Mouse (Mus musculus): Measurements from ENCODE around the gene Rad54l. TPM values are rescaled to one million over a fixed set of nuclear protein-coding genes. Genes with fewer than 3 reads are reported as not detected.
A peak's percentile ranks its signal among the peaks of the same experiment; 100 is the strongest.

The Rad54l gene
- polyA plus RNA-seq, 1 experiment from 2014 or later = 45.8 TPM

- Histone ChIP-seq H3K4me1 (no peaks in the 10 kb centered on the region), H3K9me3 (replicated peaks) (no peaks in the 10 kb centered on the region), H3K27ac (no peak overlapping the region), H3K4me2 (no peak overlapping the region), H3K36me3 (ENCODE audit: poor library complexity, severe bottlenecking) (no peaks in the 10 kb centered on the region), H3K4me3 (no peak overlapping the region), H3K9ac (no peak overlapping the region), H3K27me3 (no peaks in the 10 kb centered on the region)
- WGBS = 35% methylated on average over 2 of the region's 2 CpGs
- 0 out of 2 replicates have a peak, but pooled peaks have one; percentile 38 for ATAC-seq
These were observed 11.5 kb upstream of the Rad54l start for GRCm38 (mm10) chr4:116134990-116135389.

GRCm38 (mm10) chr4:116133126-116133525 is 9.6 kb upstream of the Rad54l start:
- H3K4me3 ChIP-seq = no peak overlapping the region
- H3K27me3 ChIP-seq = no peaks in the 10 kb centered on the region
- no peak overlapping the region for H3K4me2 ChIP-seq
- ATAC-seq = no peak
- no peaks in the 10 kb centered on the region for H3K9me3 ChIP-seq (replicated peaks)
- whole genome bisulfite sequencing = 91% methylated on average over 4 of the region's 4 CpGs
- H3K27ac ChIP-seq = no peak overlapping the region
- H3K36me3 ChIP-seq (ENCODE audit: poor library complexity, severe bottlenecking) = no peaks in the 10 kb centered on the region
- H3K4me1 ChIP-seq = no peaks in the 10 kb centered on the region
- no peak overlapping the region for H3K9ac ChIP-seq

- 68% methylated on average over 6 of the region's 6 CpGs for WGBS
- Histone ChIP-seq H3K27ac (no peak overlapping the region), H3K27me3 (no peaks in the 10 kb centered on the region), H3K9me3 (replicated peaks) (no peaks in the 10 kb centered on the region), H3K4me3 (no peak overlapping the region), H3K36me3 (ENCODE audit: poor library complexity, severe bottlenecking) (no peaks in the 10 kb centered on the region), H3K4me1 (peaks cover 16% of the 10 kb centered on the region), H3K9ac (no peak overlapping the region), H3K4me2 (no peak overlapping the region)
- no peak for ATAC-seq
These were observed 4.5 kb upstream of the Rad54l start for GRCm38 (mm10) chr4:116127956-116128355.

GRCm38 (mm10) chr4:116125803-116126386 is 2.4 kb upstream of the Rad54l start:
- 93% methylated on average over 4 of the region's 4 CpGs for WGBS
- Histone ChIP-seq H3K9ac (no peak overlapping the region), H3K9me3 (replicated peaks) (no peaks in the 10 kb centered on the region), H3K27me3 (no peaks in the 10 kb centered on the region), H3K27ac (no peak overlapping the region), H3K4me2 (no peak overlapping the region), H3K4me3 (no peak overlapping the region), H3K4me1 (peaks cover 27% of the 10 kb centered on the region), H3K36me3 (ENCODE audit: poor library complexity, severe bottlenecking) (no peaks in the 10 kb centered on the region; the same call in 1 of the 2 replicates)
- ATAC-seq = no peak

- H3K27me3 ChIP-seq = no peaks in the 10 kb centered on the region
These were observed 728 bp downstream of the Rad54l start for GRCm38 (mm10) chr4:116122762-116123161.

GRCm38 (mm10) chr4:116111486-116111885 is 12.0 kb downstream of the Rad54l start:
- H3K9me3 ChIP-seq (replicated peaks) = no peaks in the 10 kb centered on the region
- ATAC-seq = no peak
- no peak overlapping the region for H3K4me3 ChIP-seq
- no peak overlapping the region for H3K27ac ChIP-seq
- H3K9ac ChIP-seq = no peak overlapping the region
- peaks cover 55% of the 10 kb centered on the region for H3K36me3 ChIP-seq (ENCODE audit: poor library complexity, severe bottlenecking)
- no peaks in the 10 kb centered on the region for H3K4me1 ChIP-seq
- 46% methylated on average over 2 of the region's 2 CpGs for whole genome bisulfite sequencing
- H3K27me3 ChIP-seq = no peaks in the 10 kb centered on the region
- H3K4me2 ChIP-seq = no peak overlapping the region

More at GRCm38 (mm10) chr4:116122762-116123161, 728 bp downstream of the Rad54l start:
- no peak for ATAC-seq
- Histone ChIP-seq H3K27ac (no peak overlapping the region), H3K36me3 (ENCODE audit: poor library complexity, severe bottlenecking) (peaks cover 23% of the 10 kb centered on the region; the same call in 1 of the 2 replicates), H3K4me3 (peak overlapping the region; percentile 58), H3K9ac (peak overlapping the region; percentile 73), H3K4me2 (peak overlapping the region; percentile 62), H3K9me3 (replicated peaks) (no peaks in the 10 kb centered on the region), H3K4me1 (peaks cover 27% of the 10 kb centered on the region)
- 0% methylated on average over 1 of the region's 1 CpGs for WGBS

- H3K9me3 ChIP-seq (replicated peaks) = no peaks in the 10 kb centered on the region
- no peak overlapping the region for H3K4me2 ChIP-seq
- H3K4me3 ChIP-seq = no peak overlapping the region
- 94% methylated on average over 6 of the region's 6 CpGs for WGBS
- no peak overlapping the region for H3K9ac ChIP-seq
- peaks cover 53% of the 10 kb centered on the region for H3K36me3 ChIP-seq (ENCODE audit: poor library complexity, severe bottlenecking)
- H3K4me1 ChIP-seq = no peaks in the 10 kb centered on the region
- no peak overlapping the region for H3K27ac ChIP-seq
- no peak for ATAC-seq
- H3K27me3 ChIP-seq = no peaks in the 10 kb centered on the region
These were observed 12.8 kb downstream of the Rad54l start for GRCm38 (mm10) chr4:116110695-116111094.

- ATAC-seq = no peak
- H3K9ac ChIP-seq = no peak overlapping the region
- peaks cover 70% of the 10 kb centered on the region for H3K36me3 ChIP-seq (ENCODE audit: poor library complexity, severe bottlenecking)
- H3K4me2 ChIP-seq = no peak overlapping the region
- no peaks in the 10 kb centered on the region for H3K4me1 ChIP-seq
- H3K27ac ChIP-seq = no peak overlapping the region
- H3K27me3 ChIP-seq = no peaks in the 10 kb centered on the region
- no peak overlapping the region for H3K4me3 ChIP-seq
- 97% methylated on average over 5 of the region's 5 CpGs for WGBS
- H3K9me3 ChIP-seq (replicated peaks) = no peaks in the 10 kb centered on the region
These were observed 18.2 kb downstream of the Rad54l start for GRCm38 (mm10) chr4:116105278-116105677.

- 91% methylated on average over 7 of the region's 7 CpGs for WGBS
- Histone ChIP-seq H3K4me1 (no peaks in the 10 kb centered on the region), H3K9me3 (replicated peaks) (no peaks in the 10 kb centered on the region), H3K4me2 (no peak overlapping the region), H3K4me3 (no peak overlapping the region), H3K9ac (no peak overlapping the region), H3K36me3 (ENCODE audit: poor library complexity, severe bottlenecking) (peaks cover 92% of the 10 kb centered on the region), H3K27ac (no peak overlapping the region), H3K27me3 (no peaks in the 10 kb centered on the region)
- ATAC-seq = no peak
These were observed 22.5 kb downstream of the Rad54l start for GRCm38 (mm10) chr4:116100959-116101358.

GRCm38 (mm10) chr4:116097211-116097610 is 26.3 kb downstream of the Rad54l start:
- Histone ChIP-seq H3K4me2 (no peak overlapping the region), H3K36me3 (ENCODE audit: poor library complexity, severe bottlenecking) (peaks cover 98% of the 10 kb centered on the region), H3K27ac (no peak overlapping the region), H3K4me1 (no peaks in the 10 kb centered on the region), H3K4me3 (no peak overlapping the region), H3K9me3 (replicated peaks) (no peaks in the 10 kb centered on the region), H3K9ac (no peak overlapping the region), H3K27me3 (no peaks in the 10 kb centered on the region)
- no peak for ATAC-seq
- WGBS = 93% methylated on average over 8 of the region's 8 CpGs

GRCm38 (mm10) chr4:116096291-116096690 is 27.2 kb downstream of the Rad54l start:
- Histone ChIP-seq H3K36me3 (ENCODE audit: poor library complexity, severe bottlenecking) (peaks cover 98% of the 10 kb centered on the region), H3K9me3 (replicated peaks) (no peaks in the 10 kb centered on the region), H3K27me3 (no peaks in the 10 kb centered on the region), H3K9ac (no peak overlapping the region), H3K4me2 (no peak overlapping the region), H3K4me1 (no peaks in the 10 kb centered on the region), H3K4me3 (no peak overlapping the region), H3K27ac (no peak overlapping the region)
- 91% methylated on average over 10 of the region's 10 CpGs for WGBS
- ATAC-seq = no peak

- no peak overlapping the region for H3K4me3 ChIP-seq
- no peak overlapping the region for H3K9ac ChIP-seq
- no peaks in the 10 kb centered on the region for H3K4me1 ChIP-seq
- H3K4me2 ChIP-seq = no peak overlapping the region
- H3K9me3 ChIP-seq (replicated peaks) = no peaks in the 10 kb centered on the region
- 92% methylated on average over 23 of the region's 23 CpGs for WGBS
- no peak overlapping the region for H3K27ac ChIP-seq
- ATAC-seq = no peak
- H3K36me3 ChIP-seq (ENCODE audit: poor library complexity, severe bottlenecking) = peaks cover 88% of the 10 kb centered on the region
- no peaks in the 10 kb centered on the region for H3K27me3 ChIP-seq
These were observed 34.8 kb downstream of the Rad54l start for GRCm38 (mm10) chr4:116088510-116089249.
